Mouse (Mus musculus) heart, postnatal 0 days (tissue): ENCODE results near the gene Zfp574.

Experiments used
- CTCF ChIP-seq: IDR thresholded peaks from 2 replicates; pipeline ENCODE4 v1.5.1; 2016; ENCODE audit warnings: antibody characterized with exemption, control low read depth, low read depth
- EP300 ChIP-seq: IDR thresholded peaks from 2 replicates; pipeline ENCODE4 v1.6.1; 2016; ENCODE audit warnings: antibody characterized with exemption, low read depth

- TF ChIP-seq CTCF (no peak), EP300 (no peak)
Measured at GRCm38 (mm10) chr7:25031528-25031927, 40.8 kb upstream of the Zfp574 start.
